Mouse (Mus musculus) c-Kit-positive CD71-negative TER-119-negative erythroid progenitor cells, embryonic 14.5 days (primary cell): ENCODE measurements at regions not wholly inside any gene's neighbourhood (a gene's known extent, or its start where the extent isn't known, plus 50 kb on each side); places are given as distances from the start of the nearest gene placed in this dataset.

Experiments
- DNase-seq: peaks from one replicate; pipeline ENCODE4 v3.0.0-alpha.2; 2013; ENCODE audit warnings: low read depth

DNA sequence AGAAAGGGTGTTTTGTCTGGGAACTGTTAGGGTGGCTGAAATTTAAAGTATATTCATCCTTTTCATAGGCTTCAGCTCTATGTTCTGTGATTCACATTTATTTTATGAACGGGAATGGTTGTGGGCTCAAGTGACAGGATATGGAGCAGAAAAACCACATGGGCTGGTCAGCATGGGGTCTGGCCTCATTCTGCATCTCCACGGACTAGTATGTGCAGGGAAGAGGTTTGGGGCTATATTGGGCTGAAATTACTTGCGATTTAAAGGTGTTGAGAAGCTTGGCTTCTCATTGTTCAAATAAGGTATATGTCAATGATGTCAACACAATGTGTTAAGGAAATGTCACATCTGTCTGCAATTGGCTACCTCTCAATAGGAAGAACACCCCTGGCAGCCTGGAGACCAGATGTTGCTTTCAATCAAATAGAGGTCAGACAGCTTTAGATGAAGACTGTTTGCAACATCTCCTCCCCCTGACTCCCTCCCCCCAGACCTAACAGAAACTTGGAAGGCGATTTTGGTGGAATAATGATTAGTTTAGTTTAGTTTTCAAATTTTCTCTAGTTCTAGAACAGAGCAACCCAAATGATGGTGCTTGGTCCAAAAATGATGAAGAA, 777.0 kb downstream of the Slc4a3 start:
- no peak for DNase-seq

DNA sequence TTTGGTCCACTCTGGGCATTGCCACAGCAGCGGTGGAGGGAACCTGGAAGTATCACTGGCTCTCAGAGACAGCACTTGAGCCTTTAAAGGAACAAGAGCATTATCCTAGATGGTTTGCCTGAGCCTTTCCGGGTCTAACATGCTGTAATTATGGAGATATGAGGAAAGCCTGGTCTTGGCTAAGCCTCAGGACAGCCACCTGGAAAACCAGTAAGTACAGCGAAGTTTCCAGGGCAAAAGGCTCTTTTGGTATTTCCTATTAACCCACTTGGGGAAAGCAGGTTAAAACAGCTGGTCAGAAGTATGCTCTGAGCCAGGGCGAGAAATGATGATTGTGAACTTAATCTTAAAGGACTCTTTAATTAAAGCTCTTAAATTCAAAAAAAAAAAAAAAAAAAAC, 777.5 kb downstream of the Slc4a3 start:
- no peak for DNase-seq

DNA sequence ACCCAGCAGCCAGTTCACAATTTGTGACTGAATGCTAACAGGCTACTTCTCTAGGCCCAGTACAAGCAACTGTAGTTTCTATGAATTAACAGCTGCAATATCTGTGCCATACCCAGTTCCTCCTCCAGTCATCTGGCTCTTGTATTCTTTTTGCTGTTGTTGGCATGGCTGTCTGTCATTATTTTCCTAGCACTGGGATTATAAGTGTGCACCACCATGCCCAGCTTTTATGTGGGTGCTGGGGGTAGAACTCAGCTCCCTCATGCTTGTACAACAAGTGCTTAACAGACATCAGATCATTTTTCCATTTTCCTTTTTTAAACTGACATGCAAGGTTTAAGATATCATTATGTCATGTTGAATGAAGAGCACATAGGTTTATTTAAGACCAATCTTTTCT, 789.9 kb downstream of the Slc4a3 start:
- DNase-seq: no peak

DNA sequence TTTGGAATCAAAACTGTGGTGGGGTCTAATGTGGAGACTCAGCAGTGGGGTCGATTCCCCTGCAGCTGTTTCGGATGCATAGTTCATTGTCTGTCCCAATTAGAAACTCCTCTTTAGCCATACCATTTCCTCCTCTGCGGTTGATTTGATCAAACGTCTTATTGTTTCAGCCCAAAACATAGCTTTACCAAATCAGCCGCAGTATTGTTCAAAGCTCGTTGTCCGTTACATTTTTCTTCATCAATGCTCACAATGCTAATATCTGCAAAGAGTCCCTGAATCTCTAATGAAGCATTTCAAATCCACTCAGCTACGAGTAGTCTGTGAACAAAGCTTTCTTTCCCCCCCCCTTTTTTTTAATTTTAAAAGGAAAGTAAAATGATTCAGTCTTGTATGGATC, 816.0 kb downstream of the Slc4a3 start:
- DNase-seq: no peak

DNA sequence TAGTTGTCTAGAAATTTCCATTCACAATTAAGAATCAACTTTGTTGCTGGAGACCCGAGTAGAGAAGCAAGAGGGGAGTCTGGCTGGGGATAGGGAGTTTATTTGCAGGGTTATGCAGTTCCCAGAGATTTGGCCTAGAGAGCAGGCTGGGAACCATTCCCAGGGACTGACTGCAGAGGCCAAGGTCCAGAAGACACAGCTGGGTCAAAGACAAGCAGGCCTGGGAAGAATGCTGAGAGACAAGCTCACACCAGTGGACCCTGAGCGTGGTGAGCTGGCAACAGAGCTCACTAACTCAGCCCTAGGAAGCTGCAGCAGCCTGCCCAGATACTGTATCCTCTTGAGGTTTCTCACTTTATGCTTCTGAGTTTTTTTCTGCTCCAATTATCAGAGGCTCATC, 827.9 kb downstream of the Slc4a3 start:
- DNase-seq: no peak

DNA sequence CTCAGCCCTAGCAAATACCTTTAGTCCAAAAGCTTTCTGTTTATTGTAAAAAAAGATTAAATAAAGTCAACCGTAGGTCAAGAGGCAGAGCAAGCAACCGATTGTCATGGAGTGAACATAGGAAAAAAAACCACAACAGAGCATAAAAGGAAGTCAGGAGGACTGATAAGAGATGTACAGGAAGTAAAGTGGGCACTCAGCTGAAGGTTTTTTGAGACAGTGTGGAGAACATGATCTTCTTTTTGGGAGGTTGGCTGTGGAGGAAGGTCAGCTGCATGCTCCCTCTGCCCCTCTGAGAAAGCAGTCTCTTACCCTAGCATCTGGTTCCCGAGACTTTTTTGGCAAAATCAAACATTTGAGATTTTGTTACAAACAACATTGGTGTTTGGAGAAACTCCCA, 832.1 kb downstream of the Slc4a3 start:
- DNase-seq: no peak

DNA sequence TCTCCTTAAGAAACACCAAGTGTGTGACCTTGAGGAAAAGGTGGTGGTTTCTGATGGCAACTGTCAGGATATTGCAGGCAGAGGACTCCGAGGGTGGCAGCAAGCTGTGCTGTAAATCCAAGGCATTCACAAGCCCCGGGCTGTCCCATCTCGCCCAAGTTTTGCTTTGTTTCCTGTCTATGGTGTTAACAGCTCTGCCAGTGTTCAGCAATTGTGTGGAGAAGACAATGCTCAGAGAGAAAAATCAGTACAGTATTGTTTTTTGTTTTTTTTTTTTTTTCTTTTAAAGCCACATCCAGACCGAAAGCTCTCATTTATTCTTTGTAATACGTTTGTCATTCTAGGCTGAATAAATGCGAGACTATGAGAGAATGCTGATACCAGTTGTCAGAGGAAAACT, 846.5 kb downstream of the Slc4a3 start:
- DNase-seq: no peak

DNA sequence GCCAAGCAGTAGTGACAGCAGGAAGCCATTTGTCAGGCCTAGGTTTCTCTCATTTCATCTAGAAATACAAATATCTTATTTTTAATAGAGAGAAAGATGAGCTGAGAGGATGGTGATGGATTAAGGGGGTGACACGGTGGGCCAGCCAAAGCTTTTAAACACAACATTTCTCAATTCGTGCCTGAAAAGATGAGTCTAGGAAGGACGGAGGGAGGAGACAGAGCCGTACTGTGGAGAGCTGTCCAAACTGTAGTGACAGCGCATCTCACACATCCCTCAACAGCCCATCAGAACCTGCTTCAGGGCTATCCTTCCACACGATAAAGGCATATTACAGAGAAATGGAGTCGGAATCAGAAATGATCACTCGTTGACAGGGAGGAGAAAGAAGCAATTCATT, 848.0 kb downstream of the Slc4a3 start:
- no peak for DNase-seq

DNA sequence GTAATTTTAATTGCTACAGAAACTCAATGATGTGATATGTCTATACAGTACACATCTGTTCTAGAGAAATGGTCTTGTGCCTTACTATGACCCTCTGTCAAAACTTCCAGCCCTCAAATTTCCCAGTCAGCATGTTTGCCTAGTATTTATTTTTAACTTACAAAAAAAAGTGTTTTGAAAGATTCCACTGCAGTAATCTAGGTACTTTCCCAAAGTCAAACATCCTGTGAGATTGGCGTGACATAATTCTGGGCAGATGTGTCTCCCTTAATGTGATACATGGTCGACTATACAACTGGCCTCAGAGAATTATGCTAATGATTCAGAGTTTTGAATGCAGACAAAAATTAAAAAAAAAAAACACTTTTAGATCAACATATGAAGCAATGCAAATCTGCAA, 856.8 kb downstream of the Slc4a3 start:
- DNase-seq: no peak

DNA sequence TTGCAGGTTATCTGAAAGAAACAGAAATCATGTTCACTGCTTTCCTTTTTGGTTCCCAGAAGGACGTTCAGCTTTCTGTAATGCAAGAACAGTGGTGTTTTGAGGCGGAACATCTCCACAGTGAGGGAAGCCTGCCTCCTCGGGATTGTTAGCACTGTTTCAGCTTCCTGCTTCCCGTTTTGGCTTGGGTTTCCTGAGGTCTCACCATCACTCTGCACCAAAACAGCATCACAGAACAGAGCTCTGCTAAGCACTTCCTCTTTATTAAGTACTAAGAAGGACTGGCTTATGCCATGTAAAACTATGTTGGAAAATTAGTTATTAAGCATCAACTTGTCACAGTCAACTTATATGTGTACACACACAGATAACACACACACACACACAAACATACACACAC, 857.9 kb downstream of the Slc4a3 start:
- no peak for DNase-seq

DNA sequence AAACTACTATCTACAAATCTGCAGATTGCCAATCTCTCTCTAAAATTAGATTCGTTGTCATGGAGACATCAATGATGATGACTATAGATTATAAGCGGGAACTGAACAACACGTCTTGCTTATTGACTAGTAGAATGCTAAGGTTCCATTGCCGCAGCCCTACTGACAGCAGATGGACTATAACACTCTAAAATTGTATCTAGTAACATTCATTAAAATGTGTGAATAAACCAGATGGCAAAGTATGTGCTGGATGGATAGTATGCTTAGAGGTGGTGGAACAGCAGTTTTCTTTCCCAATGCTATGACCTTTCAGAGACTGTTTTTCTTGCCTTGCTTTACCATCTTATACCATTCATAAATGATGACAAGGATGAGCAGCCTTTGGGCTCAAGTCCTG, 864.7 kb downstream of the Slc4a3 start:
- no peak for DNase-seq

DNA sequence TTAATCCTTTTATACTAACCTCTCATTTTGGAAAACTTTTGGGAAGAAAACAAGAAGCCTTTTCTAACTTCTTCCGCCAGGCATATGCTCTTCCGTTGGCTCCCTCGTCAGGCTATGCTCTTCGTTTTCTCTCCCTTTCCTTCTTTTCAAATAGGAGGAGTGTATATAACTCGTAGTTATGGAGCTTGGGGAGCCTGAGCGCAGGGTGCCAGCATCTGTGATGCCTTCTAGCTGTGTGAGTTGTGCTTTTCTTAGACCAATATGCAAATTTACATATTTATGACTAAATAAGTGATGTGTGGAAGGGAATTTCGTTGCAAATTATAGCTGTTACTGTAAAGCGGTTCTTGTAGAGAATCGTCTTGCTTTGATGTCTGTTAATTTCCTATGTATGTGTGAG, 874.5 kb downstream of the Slc4a3 start:
- DNase-seq: no peak

DNA sequence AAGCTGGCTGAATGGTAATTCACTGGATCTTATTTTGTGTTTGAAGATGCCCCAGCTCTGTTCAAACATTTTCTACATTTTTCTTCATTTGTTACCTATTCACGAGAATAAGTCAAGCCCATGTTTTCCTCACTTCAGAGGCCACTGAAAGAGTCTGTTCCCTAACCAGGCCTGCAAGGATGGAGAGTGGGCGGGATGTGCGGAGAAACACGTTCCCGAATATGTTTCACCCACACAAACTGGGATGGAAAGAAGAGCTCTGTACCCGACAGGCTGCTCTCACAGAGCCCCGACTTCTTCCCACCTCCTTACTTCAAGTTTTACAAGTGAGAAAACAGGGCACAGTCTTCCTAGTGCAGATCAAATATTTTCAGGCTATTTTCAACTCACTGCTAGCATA, 881.4 kb downstream of the Slc4a3 start:
- no peak for DNase-seq

DNA sequence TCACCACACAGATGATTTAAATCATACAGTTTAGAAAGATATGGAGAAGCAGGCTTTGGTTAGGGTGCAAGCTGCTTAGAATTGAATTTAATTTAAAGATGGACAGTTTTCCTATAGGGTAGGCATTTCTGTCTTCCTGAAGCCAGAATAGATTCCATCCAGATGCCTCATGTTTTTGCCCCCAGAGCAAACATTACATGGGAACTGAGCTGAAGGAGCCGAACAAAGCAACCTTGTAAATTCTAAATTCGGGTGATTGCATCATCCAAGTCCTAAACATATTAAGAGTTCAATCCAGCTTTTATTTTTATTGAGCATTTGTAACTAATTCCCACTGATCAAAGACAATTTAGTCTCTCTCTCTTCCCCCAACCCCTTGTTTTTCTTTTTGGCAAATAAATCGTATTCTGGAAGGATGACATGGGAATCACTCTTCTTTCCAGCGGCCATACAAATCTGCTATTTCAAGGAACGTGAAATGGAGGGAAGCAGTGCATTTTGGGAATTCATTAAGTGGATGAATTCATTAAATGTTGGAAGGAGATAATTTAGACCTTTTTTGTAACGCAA, 884.1 kb downstream of the Slc4a3 start:
- DNase-seq: no peak

DNA sequence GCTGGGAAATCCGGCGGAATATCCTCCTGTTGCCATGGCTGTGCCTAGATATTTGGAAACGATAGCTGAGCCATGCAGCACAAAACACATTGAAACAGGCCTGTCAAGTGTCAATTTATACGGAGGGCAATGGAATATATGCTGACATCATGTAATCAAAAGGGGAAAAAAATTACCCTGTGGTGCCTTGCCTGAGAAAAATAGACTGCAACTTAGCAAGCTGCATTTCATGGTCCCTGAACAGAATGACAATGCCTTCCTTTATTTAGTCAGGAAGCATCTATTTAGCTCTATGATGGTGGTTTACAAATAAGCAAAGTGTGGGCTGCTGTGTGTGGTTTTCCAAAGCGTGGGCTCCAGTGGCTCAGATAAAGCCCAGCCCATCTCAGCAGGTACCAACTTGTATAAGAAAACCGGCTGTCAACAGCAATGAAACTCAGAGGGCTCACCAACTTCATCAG, 887.4 kb downstream of the Slc4a3 start:
- DNase-seq: no peak

DNA sequence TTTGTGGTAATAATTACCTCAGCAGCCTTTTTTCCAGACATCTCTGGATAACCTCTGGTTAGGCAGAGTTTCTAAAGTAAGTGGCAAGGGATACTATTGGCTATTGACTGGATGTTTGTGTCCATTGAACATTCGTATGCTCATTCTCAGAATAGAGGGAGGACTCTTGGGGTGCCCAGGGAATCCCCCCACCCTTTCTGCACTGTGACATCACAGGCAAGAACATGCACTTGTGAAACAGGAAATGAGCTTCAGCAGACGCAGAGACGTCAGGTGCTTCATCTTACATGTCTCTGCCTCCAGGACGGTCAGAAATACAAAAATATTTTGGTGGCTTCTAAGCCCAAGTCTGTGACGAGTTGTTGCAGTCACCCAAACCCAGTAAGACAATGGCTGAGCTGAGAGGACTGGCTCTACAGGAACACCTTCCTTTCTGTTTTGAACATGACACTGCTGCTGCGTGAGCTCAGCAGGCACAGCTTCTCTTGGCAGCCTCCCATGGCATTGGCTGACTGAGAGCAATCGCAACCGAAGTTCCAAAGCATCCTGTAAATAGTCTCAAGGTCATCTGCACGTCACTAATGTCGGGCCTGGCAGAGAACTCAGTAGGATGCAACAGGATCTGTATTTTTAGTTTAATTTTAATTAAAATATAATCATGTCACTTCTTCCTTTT, 904.6 kb downstream of the Slc4a3 start:
- DNase-seq: no peak

DNA sequence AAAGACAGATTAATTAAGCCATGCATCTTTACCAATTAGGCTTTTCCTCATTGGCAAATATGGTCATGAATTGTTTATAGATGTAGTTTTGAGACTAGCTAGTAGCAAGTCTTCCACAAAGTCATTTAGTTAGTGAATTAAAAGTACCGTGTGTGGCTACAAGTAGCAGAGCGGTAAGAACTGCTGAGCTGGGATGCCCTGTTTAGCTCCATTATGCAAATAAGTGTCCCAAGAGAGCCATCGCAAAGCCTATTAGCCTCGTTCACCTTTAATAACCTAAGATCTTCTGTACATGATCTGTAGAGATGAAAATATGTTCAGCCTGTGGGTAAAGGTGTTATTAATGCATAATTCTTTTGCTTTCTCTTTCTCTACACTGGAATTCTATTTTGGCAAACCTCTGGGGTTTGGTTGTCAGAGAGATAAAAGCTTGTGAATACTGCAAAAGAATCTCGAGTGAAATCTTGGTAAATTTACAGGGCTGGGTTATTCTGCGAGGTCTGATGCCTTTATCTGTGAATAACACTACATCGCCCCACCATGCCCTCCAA, 907.2 kb downstream of the Slc4a3 start:
- DNase-seq: no peak

DNA sequence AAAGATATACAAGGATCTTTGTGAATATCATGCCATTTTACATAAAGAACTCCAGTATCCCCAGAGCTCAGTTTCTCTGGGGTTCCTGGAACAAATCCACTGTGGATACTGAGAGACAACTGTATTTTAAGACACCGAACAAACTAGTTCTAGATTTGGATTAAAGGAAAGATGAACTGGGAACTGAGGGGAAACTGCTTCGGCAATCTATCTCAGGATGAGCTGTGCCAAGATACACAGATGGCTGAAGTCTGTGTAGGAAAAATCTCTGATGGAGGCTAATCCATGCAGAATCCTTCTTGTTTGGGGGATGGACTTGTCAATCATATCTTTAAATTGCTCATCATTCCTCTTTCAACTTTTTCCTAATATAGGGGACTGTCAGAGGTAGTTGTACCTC, 920.5 kb downstream of the Slc4a3 start:
- no peak for DNase-seq

DNA sequence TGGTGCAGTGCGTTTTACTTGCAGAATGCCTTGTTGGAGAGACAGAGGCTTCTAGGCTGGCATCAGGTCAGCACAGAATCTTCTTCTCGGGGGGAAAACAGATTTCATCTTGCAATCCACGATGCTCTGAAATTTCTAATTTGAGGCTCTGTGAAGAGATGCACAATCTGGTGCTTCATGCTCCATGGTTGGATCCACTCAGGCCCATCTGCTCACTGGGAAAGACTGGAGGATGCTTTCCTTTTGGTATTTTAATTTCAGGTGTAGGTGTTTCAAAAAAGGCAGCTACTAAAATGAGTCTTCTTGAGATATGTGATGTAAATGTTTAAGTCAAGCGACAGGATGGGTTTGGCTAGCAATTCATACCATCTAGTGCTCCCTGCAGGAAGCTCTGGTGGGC, 938.1 kb downstream of the Slc4a3 start:
- DNase-seq: no peak

DNA sequence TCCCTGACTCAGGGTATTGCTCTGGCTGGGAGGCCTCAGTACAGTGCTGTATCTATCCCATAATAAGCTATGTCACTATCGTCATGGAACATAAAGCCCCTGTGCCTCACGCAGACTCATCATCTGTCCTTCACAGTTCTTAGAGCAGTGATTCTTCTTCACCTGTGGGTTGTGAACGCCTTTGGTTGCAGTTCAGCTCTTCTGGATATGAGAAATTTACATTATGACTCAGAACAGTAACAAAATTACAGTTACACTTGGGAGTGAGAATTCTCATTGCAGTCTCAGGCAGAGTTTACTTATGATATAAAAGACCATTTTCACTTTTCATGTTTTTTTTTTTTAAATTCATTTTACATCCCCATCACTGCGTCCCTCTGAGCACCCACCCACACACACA, 941.4 kb downstream of the Slc4a3 start:
- DNase-seq: no peak

DNA sequence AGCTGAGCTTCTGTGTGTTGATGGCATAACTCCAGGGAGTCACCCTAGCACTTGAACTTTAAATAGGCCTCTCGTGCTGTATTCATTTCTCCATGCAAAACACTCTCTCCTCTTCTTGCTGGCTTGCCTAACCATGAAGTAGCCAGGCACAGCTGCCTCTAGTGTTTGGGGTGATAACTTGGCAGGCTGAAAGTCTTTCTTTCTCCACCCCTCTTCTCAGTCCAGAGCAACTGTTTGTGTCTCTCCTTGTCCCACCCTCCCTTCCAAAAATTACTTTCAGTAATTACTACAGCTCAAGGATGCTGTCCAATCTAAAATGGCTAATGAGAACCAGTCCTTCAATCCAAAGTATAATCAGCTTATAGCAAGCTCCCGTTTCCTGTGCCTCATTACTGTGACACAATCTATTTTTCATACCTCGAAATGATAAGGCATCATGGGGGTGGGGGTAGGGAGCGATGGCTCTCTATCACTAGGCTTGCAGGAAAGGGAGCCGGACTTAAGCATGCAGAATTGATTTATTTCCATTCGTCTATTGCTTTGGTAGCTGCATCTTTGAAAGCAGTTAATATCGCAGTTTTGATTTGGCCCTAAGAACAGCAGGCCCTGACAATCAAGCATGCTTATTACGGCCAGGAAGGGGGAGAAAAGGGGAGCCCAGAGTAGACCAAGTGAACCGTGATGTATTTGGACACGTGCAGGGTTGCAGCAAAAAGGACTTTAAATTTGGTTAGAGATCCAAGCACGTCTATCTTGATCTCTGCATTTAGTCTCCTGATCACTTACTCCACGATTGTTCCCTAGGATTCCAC, 943.8 kb downstream of the Slc4a3 start:
- no peak for DNase-seq

DNA sequence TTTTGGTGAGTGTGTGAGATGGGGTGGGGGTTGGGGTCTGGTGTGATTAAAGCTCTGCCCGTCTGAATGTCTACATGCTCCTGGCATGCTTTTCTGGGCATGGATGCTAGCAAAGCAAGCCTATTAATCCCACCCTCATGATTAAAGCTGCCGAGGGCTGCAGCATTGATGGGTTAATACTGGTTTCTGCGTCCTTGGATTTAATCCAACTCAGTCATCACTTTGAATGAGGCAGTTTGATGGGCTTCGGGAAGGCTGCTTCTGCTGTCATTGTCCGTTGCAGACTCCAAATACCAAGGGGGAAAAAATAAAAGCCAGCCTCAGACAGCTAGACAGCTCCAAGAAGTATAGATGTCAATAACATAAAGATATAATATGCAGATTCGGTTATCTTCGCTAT, 944.7 kb downstream of the Slc4a3 start:
- DNase-seq: no peak

DNA sequence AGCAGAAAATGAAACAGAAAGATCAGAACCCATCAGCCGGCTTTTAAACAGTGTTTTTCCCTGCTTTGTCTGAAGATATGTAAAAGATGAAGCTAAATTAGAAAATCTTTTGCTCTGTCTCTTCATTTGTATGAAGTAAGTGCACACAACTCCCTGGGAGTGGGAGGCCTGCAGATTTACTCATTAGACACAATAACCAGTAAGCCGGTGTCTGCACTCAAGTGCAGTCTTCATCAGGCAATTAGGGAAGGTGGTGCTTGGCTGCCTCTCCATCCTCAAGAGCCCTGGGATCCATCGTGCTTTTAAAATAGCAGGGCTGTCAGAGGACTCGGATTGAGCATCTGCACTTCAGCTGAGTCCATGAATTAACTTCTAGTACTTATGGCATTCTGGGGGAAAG, 945.1 kb downstream of the Slc4a3 start:
- no peak for DNase-seq
